Mouse (Mus musculus) effector memory CD4-positive, alpha-beta T cell, adult 5 months (primary cell): ENCODE results near the gene Fubp1. TPM values are rescaled to one million over a fixed set of nuclear protein-coding genes. Genes with fewer than 3 reads are reported as not detected.

Experiments used
- polyA plus RNA-seq: library from polyadenylated mRNA; unstranded; fragments of 100-300 nt; shearing (Covaris generic); gene quantifications from one replicate; pipeline ENCODE4 v1.2.1, GENCODE M21; 2017

The Fubp1 gene
- polyA plus RNA-seq = 164 TPM

DNA sequence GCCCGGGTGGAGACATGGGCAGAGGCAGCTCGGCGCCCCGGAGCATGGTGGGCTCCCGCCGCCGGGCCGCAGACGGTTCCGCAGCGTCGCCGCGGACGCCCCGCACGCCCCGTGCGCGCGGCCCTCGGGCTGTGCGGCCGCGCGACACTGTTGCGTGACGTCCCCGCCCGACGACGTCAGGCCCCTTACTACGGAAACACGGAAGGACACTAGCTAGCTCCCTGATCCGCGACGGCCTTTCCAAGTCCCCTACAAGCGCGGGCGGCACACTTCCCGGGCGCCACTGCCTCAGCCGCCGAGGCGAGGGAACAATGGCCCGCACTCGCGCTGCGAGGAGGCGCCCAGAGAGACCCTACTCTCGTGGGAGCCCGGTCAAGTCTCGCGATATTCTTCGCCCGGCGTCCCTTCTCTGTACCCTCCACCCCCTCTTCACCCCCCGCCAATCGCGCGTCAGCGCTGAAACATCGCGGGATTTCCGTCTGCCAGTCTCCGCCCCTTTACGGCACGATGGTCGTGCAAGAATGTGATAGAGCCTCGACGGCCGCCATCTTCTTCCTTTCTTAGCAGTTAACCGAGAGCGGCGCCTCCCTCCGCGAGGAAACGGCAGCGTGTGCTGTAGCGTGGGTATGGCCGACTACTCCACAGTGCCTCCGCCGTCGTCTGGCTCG is at the start of gene Fubp1, which contains the start of gene Dnajb4:
Fubp1 (plus strand) TSS at position 456 of the 668 bp plus-strand sequence.
Dnajb4 (minus strand) TSS at position 336 of the 668 bp plus-strand sequence.

DNA sequence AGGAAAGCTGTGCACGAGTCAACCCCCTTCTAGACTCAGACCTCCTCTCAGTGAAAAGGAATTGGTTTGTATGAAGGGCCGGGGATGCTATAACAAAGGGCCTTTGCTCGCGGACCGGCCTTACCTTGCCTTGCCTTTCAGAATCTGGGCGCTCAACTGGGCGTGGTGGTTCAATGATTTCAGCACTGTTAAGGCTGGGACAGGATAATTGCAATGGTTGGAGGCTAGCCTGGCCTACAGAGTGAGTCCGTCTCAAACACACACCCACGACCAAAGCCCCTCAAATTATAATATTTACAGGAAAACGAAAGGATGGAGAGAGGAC is 44.2 kb upstream of the Fubp1 start, which contains the start of gene Gipc2:
Gipc2 (minus strand) TSS at position 132 of the 325 bp plus-strand sequence.

DNA sequence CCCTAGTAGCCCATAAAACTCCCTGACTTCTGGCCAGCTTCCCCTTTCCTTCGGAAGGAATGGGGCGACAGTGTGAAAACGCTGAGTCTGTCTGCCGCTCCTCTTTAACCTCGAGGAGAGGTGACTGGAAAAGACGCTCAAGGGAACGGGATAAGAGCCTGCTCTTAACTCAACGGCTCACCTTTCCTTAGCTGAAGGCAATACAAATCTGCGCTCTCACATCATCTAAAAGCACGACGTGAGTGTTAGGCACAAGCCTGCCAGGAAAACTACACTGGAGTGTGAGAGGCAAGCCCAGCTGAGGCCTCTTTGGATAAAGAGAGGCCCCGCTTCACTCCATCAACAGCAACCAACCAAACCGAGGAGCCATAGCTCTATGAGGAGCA is 55.8 kb downstream of the Fubp1 start, which contains the start of gene Nexn:
Nexn (minus strand) TSS at position 315 of the 386 bp plus-strand sequence.

Other genes with a start within 250 kb of the Fubp1 start
- not detected for gene Gipc2, start 44.2 kb upstream of the Fubp1 start, polyA plus RNA-seq
- gene Dnajb4, start 120 bp upstream of the Fubp1 start, polyA plus RNA-seq = 39.9 TPM
- gene Nexn, start 55.9 kb downstream of the Fubp1 start, polyA plus RNA-seq = not detected
- 12.1 TPM for gene Miga1, start 130.0 kb downstream of the Fubp1 start, polyA plus RNA-seq
- 50.7 TPM for gene Usp33, start 136.1 kb downstream of the Fubp1 start, polyA plus RNA-seq
- gene Zzz3, start 185.1 kb downstream of the Fubp1 start, polyA plus RNA-seq = 62.5 TPM